Mouse (Mus musculus): ENCODE measurements around the gene H2-M10.6.
A peak's percentile ranks its signal among the peaks of the same experiment; 100 is the strongest.
"Not testable (repeated sequence)": the region's sequence is repeated elsewhere in the genome, so short reads cannot be mapped to it uniquely, and the experiment has no call there.

The H2-M10.6 gene

DNA sequence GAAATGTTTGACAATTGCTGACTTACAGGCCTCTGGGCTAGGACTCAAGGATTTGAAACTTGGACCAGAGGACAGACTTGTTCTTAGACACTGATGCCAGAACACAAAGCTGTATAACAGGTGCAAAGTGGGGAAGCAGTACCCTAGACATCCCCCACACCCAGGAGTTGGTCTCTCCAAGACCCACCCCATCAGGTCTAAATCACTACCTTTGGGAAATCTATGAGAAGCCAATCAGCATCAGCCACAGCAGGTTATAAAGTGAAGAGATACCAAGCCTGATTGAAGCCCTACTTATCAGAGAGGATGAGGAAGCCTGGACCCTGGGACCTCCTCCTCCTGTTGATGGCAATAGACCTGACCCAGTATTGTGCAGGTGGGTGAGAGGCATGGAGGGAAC, at the start of gene H2-M10.6:
Gene H2-M10.6 (plus strand): TSS at position 301 of the 400 bp plus-strand sequence.
- DNase-seq (ENCODE audit: low spot score), result no peak

DNA sequence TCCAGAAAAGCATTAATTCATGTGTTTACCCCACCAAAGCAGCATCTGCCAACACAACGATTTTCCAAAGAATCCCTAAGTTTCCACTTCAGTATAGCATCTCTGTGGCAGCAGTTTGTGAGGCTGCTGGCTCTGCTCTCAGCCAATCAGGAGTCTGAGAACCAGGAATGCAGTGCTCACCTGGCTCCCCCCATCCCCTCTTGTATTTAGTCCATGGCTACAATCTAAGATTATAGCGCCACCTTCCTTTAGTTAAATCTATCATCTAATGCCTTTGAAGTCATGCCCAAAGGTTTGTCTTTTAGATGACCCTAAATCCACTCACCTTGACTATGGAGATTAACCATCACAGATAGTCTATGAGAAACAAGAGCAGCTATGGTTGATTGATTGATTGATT, 48.2 kb upstream of the H2-M10.6 start:
- no peak for DNase-seq (ENCODE audit: low spot score)

DNA sequence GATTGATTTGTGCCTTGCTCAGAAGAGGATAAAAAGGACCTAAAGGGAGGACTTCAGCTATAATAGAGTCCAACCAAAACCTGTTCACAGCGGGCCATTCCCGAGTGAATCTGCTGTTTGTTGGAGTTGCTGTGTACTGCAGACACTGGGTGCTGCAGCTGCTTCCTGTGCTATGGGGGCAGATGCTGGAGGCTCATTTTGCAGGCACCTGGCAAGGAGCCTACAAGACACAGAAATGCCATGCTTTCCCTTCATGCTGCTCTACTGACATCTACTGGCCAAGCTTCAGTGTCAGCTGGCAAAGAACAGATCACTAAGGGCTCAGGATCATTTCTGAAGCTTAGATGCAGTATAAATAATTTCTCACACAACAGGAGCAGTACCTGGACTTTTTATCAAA, 47.7 kb upstream of the H2-M10.6 start:
- not testable (repeated sequence) for DNase-seq (ENCODE audit: low spot score)

DNA sequence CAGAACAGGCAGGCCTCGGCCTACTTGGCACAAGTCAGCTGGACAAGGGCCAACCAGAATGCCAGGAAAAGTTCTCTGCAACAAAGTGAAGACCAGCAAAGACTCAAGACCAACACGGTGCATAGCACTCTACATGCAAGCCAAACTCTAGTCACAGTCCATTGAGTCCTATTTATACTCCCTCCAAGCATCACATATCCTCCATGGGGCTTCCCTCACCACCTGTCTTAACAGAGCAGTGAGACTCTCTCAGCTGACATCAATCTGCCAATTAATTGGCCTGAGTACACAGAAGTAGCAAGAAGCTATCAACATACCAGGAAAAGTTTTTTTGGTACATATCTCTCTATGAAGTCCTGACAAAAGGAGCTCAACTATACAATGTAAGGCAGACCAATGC, 46.6 kb upstream of the H2-M10.6 start:
- DNase-seq (ENCODE audit: low spot score), result not testable (repeated sequence)

DNA sequence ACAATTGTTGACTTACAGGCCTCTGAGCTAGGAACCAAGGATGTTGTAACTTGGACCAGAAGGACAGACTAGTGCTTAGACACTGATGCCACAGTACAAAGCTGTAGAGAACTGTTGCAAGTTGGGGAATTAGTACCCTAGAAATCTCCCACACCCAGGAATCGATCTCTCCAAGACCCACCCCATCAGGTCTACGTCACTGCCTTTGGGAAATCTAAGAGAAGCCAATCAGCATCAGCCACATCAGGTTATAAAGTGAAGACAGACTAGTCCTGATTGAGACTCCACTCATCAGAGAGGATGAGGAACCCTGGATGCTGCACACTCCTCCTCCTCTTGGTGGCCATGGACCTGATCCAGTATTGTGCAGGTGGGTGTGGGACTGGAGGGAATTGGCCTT, 39.4 kb upstream of the H2-M10.6 start, which contains the start of gene H2-M10.5:
Gene H2-M10.5 (plus strand): TSS at position 301 of the 400 bp plus-strand sequence.
- DNase-seq (ENCODE audit: low spot score), result not testable (repeated sequence)

DNA sequence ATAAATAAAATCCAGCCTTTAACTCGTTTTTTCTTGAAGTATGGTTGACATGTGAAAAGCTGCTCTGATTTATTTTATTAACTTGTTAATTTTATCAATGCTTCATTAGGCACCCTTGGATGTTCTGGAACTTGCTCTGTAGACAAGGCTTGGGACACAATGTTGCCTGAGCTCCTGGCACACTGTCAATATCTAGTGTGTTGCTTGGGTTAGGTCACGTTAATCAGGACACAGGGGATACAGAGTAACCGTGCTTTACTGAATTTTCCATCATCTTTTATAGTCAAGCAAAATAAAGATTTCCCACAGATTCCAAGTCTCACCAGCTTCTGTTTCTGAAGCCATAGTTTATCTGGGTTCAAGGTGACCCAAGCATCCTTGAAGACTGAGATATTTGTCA, 30.4 kb upstream of the H2-M10.6 start:
- DNase-seq (ENCODE audit: low spot score), result no peak

DNA sequence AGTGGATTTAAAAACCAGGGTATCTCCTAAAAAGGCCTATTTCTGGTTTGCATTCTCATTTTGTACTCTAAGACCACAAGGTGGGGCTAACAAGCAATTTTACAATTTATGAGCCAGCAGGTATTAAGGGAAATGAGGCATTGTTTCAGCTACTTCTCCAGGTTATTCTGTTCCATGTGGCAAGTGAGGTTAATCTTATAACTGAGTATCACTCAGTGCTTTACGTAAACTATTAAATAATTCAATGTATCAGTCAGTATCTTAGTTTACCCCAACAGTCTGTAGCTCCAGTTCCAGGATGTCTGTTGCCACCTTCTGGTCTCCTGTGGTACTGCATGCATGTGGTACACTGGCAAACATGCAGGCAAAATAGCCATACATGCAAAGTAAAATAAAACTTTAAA, 25.5 kb upstream of the H2-M10.6 start:
- peak; percentile 6 for DNase-seq (ENCODE audit: low spot score)

DNA sequence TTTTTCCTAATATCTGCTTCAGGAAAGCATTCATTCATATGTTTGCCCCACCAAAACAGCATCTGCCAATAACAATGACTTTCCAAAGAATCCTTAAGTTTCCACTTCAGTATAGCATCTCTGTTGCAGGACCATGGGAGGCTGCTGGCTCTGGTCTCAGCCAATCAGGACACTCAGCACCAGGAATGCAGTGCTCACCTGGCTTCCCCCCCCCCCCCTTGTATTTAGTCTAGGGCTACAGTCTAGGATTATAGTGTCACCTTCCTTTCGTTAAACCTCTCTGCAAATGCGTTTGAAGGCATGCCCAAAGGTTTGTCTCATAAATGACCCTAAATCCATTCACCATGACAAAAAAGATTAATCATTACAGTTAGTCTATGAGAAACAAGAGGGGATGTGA, 23.6 kb upstream of the H2-M10.6 start:
- no peak for DNase-seq (ENCODE audit: low spot score)

DNA sequence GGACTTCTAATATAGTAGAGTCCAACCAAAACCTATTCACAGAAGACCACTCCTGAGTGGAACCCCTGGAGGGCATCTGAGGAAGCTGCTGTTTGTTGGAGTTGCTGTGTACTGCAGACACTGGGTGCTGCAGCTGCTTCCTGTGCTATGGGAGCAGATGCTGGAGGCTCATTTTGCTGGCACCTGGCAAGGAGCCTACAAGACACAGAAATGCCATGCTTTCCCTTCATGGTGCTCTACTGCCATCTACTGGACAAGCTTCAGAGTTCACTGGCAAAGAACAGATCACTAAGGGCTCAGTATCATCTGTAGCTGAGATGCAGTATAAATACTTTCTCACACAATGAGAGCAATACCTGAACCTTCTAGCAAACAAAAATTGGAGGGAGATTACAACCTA, 23.2 kb upstream of the H2-M10.6 start:
- DNase-seq (ENCODE audit: low spot score), result peak; percentile 68

DNA sequence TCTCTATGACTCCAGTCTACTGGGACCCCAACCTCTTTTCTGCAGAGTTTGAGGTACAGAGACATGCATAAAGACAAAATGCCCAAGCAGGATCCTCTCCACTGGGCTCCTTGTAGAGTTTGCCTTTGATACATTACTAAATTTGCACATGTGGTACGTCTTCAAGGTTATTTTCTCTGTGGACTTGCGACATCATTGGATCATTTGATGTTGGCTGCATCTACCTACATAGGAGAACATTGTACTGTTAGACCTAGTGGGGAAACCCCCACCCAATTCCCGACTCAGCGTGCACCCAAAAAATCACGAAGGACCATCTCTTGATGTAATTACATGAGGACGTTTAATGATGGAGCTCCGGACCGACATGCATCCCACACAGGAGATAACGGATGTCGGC, 12.5 kb upstream of the H2-M10.6 start:
- DNase-seq (ENCODE audit: low spot score), result no peak

DNA sequence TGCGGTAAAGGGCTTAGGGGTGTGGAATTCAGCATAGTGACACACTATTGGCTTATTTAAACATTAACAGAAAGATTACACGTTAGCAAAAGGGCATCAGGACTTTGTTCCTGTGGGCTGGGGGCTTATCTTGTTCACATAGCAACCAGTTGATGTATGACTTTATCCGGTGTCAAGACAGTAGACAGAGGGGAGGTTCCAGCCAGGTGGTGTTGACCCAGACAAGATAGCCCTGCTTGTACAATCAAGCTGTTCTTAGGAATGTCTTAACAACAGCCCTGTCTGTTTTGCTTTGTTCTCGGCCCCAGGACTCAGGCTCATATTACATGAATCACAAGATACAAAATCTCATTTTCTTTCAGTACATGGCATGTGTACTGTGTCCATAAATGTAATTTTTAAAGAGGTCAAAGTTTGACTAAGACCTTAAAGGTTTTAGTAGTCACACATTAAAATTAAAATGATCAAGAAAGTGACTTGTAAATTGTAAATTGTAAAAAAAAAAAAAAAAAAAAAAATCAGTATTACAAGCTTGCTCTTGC, 12.0 kb upstream of the H2-M10.6 start:
- not testable (repeated sequence) for DNase-seq (ENCODE audit: low spot score)

DNA sequence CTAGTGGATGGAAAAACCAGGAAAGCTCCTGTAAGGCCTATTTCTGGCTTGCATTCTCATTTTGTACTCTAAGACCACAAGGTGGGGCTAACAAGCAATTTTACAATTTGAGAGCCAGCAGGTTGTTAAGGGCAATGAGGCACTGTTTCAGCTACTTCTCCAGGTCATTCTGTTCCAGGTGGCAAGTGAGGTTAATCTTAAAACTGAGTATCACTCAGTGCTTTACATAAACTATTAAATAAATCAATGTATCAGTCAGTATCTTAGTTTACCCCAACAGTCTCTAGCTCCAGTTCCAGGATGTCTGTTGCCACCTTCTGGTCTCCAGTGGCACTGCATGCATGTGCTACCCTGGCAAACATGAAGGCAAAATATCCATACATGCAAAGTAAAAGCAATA, 12.0 kb downstream of the H2-M10.6 start:
- peak; percentile 53 for DNase-seq (ENCODE audit: low spot score)

DNA sequence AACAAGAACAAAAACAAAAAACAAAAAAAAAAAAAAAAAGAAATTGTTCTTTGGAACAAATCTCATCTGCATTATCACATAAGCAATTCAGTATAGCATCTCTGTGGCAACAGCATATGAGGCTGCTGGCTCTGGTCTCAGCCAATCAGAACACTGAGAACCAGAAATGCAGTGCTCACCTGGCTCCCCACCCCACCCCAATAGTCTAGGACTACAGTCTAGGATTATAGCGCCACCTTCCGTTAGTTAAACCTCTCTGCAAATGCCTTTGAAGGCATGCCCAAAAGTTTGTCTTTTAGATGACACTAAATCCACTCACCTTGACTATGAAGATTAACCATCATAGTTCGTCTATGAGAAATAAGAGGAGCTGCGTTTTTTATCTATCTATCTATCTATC, 13.6 kb downstream of the H2-M10.6 start:
- DNase-seq (ENCODE audit: low spot score), result no peak

DNA sequence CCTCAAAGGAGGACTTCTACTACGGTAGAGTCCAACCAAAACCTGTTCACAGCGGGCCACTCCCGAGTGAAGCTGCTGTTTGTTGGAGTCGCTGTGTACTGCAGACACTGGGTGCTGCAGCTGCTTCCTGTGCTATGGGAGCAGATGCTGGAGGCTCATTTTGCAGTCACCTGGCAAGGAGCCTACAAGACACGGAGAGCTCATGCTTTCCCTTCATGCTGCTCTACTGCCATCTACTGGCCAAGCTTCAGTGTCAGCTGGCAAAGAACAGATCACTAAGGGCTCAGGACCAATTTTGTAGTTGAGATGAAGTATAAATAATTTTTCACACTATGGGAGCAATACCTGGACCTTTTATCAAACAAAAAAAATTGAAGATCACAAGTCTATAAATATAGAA, 14.0 kb downstream of the H2-M10.6 start:
- DNase-seq (ENCODE audit: low spot score), result peak; percentile 87

DNA sequence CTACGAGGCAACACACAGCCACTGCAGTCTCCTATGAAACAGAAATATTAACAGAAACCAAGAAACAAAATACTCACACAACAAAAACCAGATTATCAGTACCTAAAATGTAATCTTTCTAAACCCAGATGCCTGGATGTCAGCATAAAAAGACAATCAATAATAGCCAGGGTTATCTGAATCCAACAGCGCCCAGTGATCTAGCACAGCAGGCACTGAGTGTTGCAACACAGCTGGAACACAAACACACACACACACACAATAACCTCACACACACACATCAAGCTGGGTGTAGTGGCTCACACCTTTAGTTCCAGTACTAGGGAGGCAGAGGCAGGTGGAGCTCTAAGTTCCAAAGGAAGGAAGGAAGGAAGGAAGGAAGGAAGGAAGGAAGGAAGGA, 16.5 kb downstream of the H2-M10.6 start:
- DNase-seq (ENCODE audit: low spot score), result no peak

DNA sequence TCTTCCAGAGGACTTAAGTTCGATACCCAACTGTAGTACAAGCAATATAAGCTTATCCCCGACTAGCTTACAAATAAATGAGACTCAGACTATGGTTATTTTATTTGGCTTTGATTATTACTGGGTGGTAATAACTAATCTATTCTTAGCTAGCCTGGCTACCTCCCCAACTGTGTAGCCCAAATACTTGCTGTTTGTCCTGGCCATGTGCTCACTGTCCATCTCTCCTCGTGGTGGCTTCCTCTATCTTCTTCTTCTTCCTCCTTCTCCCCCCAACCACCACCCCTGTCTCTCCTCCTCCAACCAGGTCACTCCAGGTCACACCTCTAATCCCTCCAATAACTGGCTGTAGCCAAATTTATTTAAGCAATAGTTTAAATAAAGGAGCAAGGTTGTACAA, 18.5 kb downstream of the H2-M10.6 start:
- no peak for DNase-seq (ENCODE audit: low spot score)

DNA sequence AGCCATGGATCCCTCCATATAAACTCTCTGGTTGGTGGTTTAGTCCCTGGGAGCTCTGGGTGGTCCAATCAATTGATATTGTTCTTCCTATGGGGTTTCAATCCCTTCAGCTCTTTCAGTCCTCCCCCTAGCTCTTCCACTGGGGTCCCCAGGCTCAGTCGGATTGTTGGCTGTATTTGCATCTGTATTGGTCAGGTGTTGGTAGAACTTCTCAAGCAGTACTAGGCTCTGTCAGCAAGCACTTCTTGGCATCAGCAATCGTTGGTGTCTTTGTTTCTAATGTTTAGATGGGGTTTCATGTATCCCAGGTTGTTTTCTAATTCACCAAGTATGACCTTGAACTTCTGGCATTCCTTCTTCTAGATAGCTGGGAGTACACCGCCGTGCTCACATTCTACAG, 20.7 kb downstream of the H2-M10.6 start:
- DNase-seq (ENCODE audit: low spot score), result no peak

DNA sequence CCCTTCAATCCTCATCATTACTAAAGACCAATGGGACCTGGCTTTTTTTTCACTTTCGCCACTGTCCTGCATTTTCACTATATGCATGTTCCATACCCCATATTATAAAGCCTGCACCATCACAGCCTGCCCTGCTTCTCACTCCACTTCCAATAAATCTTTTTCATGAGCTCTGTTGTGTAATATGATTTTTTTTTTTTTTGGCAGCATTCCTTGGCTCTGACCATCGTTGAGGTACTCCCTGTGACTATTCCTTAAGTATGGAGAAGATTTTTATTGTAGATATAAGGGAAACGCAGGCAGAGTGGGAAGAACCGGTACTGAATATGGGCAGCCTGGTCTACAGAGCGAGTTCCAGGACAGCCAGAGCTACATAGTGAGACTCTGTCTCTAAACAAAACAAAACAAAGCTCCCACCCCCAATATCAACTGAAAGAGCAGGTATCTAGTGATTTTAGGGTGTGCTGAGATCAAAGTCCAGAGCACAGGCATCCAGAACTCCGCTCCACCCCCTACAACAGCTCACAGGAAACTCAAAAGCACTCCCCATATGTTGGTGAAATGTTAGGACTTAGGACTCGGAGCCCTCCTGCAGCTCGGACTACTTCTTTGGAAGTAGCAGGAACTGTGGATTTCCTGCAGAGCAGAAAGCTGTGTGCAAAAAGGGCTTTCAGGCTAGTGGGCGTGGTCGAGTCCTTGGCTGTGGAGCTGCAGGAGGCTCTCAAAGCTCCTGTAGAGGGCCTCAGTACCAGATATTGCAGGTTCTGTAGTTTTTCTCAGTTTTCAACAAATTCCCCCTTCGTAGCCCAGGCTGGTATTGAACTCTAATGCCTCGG, 23.8 kb downstream of the H2-M10.6 start:
- DNase-seq (ENCODE audit: low spot score), result peak; percentile 68

DNA sequence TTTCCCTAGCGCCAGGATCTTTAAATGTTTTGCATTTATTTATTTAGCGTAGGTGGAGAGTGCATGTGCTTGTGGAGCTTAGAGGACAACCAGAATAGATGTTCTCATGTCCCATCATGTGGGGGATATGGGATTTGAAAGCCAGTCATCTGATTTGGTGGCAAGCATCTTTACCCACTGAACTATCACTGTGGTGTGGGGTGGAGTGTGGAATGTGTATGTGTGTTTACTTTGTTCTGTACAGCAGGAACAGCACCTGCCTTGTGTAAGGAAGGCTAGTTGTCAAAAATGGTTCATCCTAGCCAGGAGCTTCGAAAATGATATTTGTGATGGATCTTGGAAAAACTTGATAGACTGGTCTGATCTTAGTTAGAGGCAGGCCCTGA, 24.4 kb downstream of the H2-M10.6 start:
- no peak for DNase-seq (ENCODE audit: low spot score)

DNA sequence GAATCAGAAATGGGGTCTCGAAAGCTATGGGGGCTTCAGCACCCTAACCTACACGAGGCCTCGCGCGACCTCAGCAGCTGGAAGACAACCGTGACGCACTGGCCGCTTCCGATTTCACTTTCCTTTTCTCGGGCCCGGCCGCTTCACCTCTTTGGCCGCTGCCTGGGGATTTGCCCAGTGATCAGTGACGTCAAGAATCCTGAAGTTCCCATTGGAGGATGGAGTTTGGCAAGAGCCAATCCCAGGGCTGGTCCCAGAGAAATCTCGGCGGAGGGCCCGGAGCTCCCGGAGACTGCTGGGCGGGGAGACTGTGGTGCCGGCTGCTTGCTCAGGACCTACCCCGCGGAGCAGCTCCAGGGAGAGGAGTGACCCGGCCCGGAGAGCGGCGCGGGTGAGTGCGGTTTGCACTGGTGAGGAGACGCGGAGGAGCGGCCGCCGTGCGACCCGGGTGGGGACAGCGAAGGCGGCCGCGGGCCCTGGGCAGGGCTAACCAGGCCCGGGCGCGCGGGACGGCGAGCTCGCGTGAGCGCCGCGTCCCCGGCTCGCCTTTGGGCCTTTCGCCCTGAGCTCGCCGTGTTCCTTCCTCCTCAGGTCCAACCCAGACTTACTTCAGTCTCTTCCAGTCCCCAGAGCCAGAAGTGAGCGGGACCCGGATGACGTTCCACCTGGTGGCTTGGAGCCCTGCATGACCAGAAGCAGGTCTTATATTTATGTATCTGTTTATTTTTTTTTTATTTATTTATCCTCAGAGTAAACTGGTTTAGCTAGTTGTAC, 25.1 kb downstream of the H2-M10.6 start, which contains the start of gene Trim26:
Gene Trim26 (plus strand): TSS at position 261 of the 774 bp plus-strand sequence.
- peak; percentile 99 for DNase-seq (ENCODE audit: low spot score)

DNA sequence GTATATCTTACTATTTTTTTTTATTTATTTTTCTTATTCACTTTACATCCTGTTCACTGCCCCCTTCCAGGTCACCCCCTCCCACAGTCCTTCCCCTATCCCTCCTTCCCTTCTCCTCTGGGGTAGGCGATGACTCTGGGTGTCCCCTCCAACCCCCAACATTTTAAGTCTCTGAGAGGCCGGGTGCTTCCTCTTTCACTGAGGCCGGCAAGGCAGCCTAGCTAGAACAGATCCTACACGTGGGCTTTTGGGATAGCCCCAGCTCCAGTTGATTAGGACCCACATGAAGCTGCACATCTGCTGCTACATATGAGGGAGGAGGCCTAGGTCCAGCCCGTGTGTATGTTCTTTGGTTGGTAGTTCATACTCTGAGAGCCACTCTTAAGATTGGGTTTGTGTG, 27.0 kb downstream of the H2-M10.6 start:
- no peak for DNase-seq (ENCODE audit: low spot score)

DNA sequence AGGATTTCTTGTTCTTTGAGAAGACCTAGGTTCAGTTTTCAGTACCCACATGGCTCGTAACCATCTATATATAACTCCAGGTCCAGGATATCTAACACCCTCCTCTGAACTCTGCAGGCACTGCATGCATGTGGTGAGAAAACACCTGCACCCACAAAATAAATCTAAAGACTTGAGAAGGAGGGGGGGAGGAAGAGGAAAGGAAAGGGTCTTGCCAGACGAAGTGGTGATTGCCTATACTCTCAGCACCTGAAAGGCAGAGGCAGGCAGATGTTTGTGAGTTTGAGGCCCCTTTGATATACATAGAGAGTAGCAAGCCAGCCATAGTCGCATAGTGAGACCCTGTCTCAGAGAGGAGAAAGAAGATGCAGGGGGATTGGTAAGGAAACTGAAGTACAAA, 28.0 kb downstream of the H2-M10.6 start:
- no peak for DNase-seq (ENCODE audit: low spot score)

DNA sequence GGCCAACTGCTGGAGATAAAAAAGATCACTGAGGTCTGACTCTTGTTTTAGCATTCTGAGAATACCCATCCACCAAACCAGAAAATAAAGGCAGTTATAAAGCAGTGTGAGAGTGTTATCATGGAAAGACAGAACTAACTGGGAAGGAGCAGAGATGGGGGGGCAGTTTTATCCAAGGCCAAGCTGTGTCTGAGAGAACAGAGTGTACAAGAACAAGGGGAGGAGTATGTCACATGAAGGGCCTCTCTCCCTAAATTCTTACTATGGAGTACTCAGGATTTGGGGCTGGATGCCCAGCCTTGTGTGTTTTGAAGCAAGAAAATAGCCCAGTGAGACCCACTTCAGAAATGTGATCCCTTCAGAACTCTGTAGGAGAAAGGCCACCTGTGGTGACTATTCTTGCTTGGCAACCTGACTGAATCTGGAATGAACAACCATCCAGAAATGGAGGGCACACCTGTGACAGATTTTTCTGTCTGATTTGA, 29.0 kb downstream of the H2-M10.6 start:
- DNase-seq (ENCODE audit: low spot score), result no peak
